Mouse (Mus musculus) testis, adult 2 months (tissue): ENCODE results near the gene Ugt1a1. TPM values are rescaled to one million over a fixed set of nuclear protein-coding genes. Genes with fewer than 3 reads are reported as not detected.
"Not testable (repeated sequence)": the region's sequence is repeated elsewhere in the genome, so short reads cannot be mapped to it uniquely, and the experiment has no call there.

Experiments
- H3K27ac ChIP-seq: fragments of 200-500 bp; 2 replicates; pipeline ENCODE4 v1.5.1; 2012; ENCODE audit warnings: low read depth, low read length; ENCODE audit not compliant: control insufficient read depth, insufficient read depth
- H3K27me3 ChIP-seq: fragments of 200-500 bp; 2 replicates; pipeline ENCODE4 v1.6.1; 2012; ENCODE audit warnings: mild to moderate bottlenecking, low read length, moderate library complexity; ENCODE audit not compliant: control insufficient read depth, insufficient read depth
- H3K36me3 ChIP-seq: fragments of 200-500 bp; 2 replicates; pipeline ENCODE4 v1.6.1; 2012; ENCODE audit warnings: mild to moderate bottlenecking, low read length; ENCODE audit not compliant: control insufficient read depth, insufficient read depth
- H3K4me1 ChIP-seq: fragments of 200-500 bp; 2 replicates; pipeline ENCODE4 v1.6.1; 2012; ENCODE audit warnings: low read length; ENCODE audit not compliant: control insufficient read depth, insufficient read depth
- H3K4me3 ChIP-seq: fragments of 200-500 bp; 2 replicates; pipeline ENCODE4 v1.5.1; 2012; ENCODE audit warnings: low read depth, mild to moderate bottlenecking, low read length, moderate library complexity, mixed read lengths; ENCODE audit not compliant: control insufficient read depth
- CTCF ChIP-seq: fragments of 200-500 bp; IDR thresholded peaks from 2 replicates; pipeline ENCODE4 v1.5.1; 2012; ENCODE audit warnings: low read depth, mild to moderate bottlenecking, inconsistent platforms, low read length, moderate library complexity; ENCODE audit not compliant: control insufficient read depth, insufficient read depth, insufficient replicate concordance
- POLR2A ChIP-seq: fragments of 200-500 bp; IDR thresholded peaks from 2 replicates; pipeline ENCODE4 v1.6.1; 2012; ENCODE audit warnings: low read depth, mild to moderate bottlenecking, inconsistent platforms, low read length, moderate library complexity; ENCODE audit not compliant: control insufficient read depth
- polyA plus RNA-seq: library from polyadenylated mRNA; depleted of rRNA; stranded (reverse); fragments of >200 nt; gene quantifications from 2 replicates; pipeline ENCODE4 v1.2.3, GENCODE M21; 2012

Ugt1a1 gene
- polyA plus RNA-seq, 1 experiment = 0.94 TPM

GRCm38 (mm10) chr1:88218591-88218990 lies 6.8 kb downstream of the Ugt1a1 start:
- no peaks in the 10 kb centered on the region for H3K4me1 ChIP-seq
- H3K4me3 ChIP-seq = no peak overlapping the region
- H3K27ac ChIP-seq = no peak overlapping the region
- no peaks in the 10 kb centered on the region for H3K36me3 ChIP-seq
- TF ChIP-seq CTCF (no peak), POLR2A (no peak)
- H3K27me3 ChIP-seq = no peaks in the 10 kb centered on the region

GRCm38 (mm10) chr1:88219054-88219453 lies 7.3 kb downstream of the Ugt1a1 start:
- TF ChIP-seq CTCF (no peak), POLR2A (no peak)
- Histone ChIP-seq H3K36me3 (no peaks in the 10 kb centered on the region), H3K27me3 (no peaks in the 10 kb centered on the region), H3K27ac (no peak overlapping the region), H3K4me3 (no peak overlapping the region), H3K4me1 (no peaks in the 10 kb centered on the region)

GRCm38 (mm10) chr1:88220336-88220735 lies 8.6 kb downstream of the Ugt1a1 start:
- no peak for TF ChIP-seq CTCF
- no peak for TF ChIP-seq POLR2A
- Histone ChIP-seq H3K36me3 (no peaks in the 10 kb centered on the region), H3K4me1 (no peaks in the 10 kb centered on the region), H3K4me3 (no peak overlapping the region), H3K27ac (no peak overlapping the region), H3K27me3 (no peaks in the 10 kb centered on the region)

- Histone ChIP-seq H3K27me3 (no peaks in the 10 kb centered on the region), H3K36me3 (no peaks in the 10 kb centered on the region), H3K4me1 (peaks cover 2% of the 10 kb centered on the region; the same call in 1 of the 2 replicates), H3K4me3 (no peak overlapping the region), H3K27ac (no peak overlapping the region)
- TF ChIP-seq POLR2A = no peak
Measured at GRCm38 (mm10) chr1:88222216-88222615, 10.5 kb downstream of the Ugt1a1 start.

- H3K4me3 ChIP-seq, H3K36me3 ChIP-seq, H3K27ac ChIP-seq, H3K27me3 ChIP-seq, H3K4me1 ChIP-seq: not testable (repeated sequence)
Measured at GRCm38 (mm10) chr1:88223011-88223515, 11.3 kb downstream of the Ugt1a1 start.

- H3K27me3 ChIP-seq = no peaks in the 10 kb centered on the region
- peaks cover 2% of the 10 kb centered on the region; the same call in 1 of the 2 replicates for H3K4me1 ChIP-seq
- no peaks in the 10 kb centered on the region; the same call in 1 of the 2 replicates for H3K36me3 ChIP-seq
- H3K27ac ChIP-seq = no peak overlapping the region
- no peak for TF ChIP-seq CTCF
- no peak for TF ChIP-seq POLR2A
- H3K4me3 ChIP-seq = no peak overlapping the region
Measured at GRCm38 (mm10) chr1:88223591-88223990, 11.8 kb downstream of the Ugt1a1 start.

- Histone ChIP-seq H3K27ac (no peak overlapping the region), H3K4me3 (no peak overlapping the region), H3K27me3 (no peaks in the 10 kb centered on the region), H3K4me1 (peaks cover 2% of the 10 kb centered on the region; the same call in 1 of the 2 replicates), H3K36me3 (no peaks in the 10 kb centered on the region; the same call in 1 of the 2 replicates)
- no peak for TF ChIP-seq CTCF
- no peak for TF ChIP-seq POLR2A
Measured at GRCm38 (mm10) chr1:88224029-88224776, 12.4 kb downstream of the Ugt1a1 start.

- not testable (repeated sequence) for H3K36me3 ChIP-seq, H3K27me3 ChIP-seq
Measured at GRCm38 (mm10) chr1:88225301-88225700, 13.5 kb downstream of the Ugt1a1 start.

More at GRCm38 (mm10) chr1:88225301-88225700, 13.5 kb downstream of the Ugt1a1 start:
- not testable (repeated sequence) for H3K4me1 ChIP-seq, H3K27ac ChIP-seq, H3K4me3 ChIP-seq
